Mouse (Mus musculus) hindbrain, embryonic 15.5 days (tissue): ENCODE measurements around the gene Aprt. TPM values are rescaled to one million over a fixed set of nuclear protein-coding genes. Genes with fewer than 3 reads are reported as not detected.

Experiments
- ATAC-seq: fragments of 200-750 bp; cut with Nextera tagmentation; 2 replicates; pipeline ENCODE4 v1.8.0; 2017; ENCODE audit warnings: low read depth, moderate number of reproducible peaks, moderate TSS enrichment; ENCODE audit not compliant: low FRiP score
- H3K27ac ChIP-seq: fragments of 300-500 bp; sonication (generic); replicated peaks from 2 replicates; pipeline ENCODE4 v1.5.1; 2015; ENCODE audit warnings: mild to moderate bottlenecking, inconsistent platforms
- H3K27me3 ChIP-seq: fragments of 300-500 bp; sonication (generic); 2 replicates; pipeline ENCODE4 v1.6.1; 2015; ENCODE audit warnings: control low read depth, inconsistent platforms
- H3K36me3 ChIP-seq: fragments of 300-500 bp; sonication (generic); 2 replicates; pipeline ENCODE4 v1.6.1; 2015; ENCODE audit warnings: control low read depth, inconsistent platforms
- H3K4me1 ChIP-seq: fragments of 300-500 bp; sonication (generic); replicated peaks from 2 replicates; pipeline ENCODE4 v1.6.1; 2015; ENCODE audit warnings: control low read depth, inconsistent platforms
- H3K4me2 ChIP-seq: fragments of 300-500 bp; sonication (generic); 2 replicates; pipeline ENCODE4 v1.6.1; 2015; ENCODE audit warnings: moderate library complexity, mild to moderate bottlenecking, inconsistent platforms
- H3K4me3 ChIP-seq: fragments of 300-500 bp; sonication (generic); 2 replicates; pipeline ENCODE4 v1.5.1; 2015; ENCODE audit warnings: mild to moderate bottlenecking, inconsistent platforms
- H3K9ac ChIP-seq: fragments of 300-500 bp; sonication (generic); 2 replicates; pipeline ENCODE4 v1.6.1; 2015; ENCODE audit warnings: inconsistent platforms
- H3K9me3 ChIP-seq: fragments of 300-500 bp; sonication (generic); 2 replicates; pipeline ENCODE4 v1.6.1; 2016; ENCODE audit warnings: control low read depth, inconsistent platforms
- WGBS: fragments of 180-500 bp; shearing (Covaris S2); methylation state at CpG from one replicate; pipeline ENCODE4 v1.1.7; 2015; 5-methylcytosine and 5-hydroxymethylcytosine counted together
- polyA plus RNA-seq: library from polyadenylated mRNA; unstranded; fragments of >200 nt; fragmentation: Nextera tagmentation; extraction: Ambion mirVana; gene quantifications from 2 replicates; pipeline ENCODE4 v1.2.1, GENCODE M21; 2015

The Aprt gene
- polyA plus RNA-seq, 1 experiment from 2014 or later: 179 TPM

DNA sequence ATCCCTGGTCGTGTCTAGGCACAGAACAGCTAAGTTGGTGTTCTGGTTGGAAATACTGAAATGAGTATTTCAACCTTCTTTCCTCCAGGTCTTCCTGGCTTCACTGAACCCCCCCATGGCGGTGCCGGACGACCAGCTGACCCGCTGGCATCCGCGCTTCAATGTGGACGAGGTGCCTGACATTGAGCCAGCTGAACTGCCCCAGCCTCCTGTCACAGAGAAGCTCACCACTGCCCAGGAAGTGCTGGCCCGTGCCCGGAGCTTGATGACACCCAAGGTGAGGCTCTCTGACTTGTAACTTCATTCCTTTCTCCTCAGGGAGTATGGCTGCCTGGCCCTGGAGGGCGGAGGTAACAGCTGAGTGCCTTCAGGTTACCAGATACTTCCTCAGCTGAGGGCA is 5.6 kb downstream of the Aprt start:
- 94% methylated on average over 11 of the region's 11 CpGs for WGBS
- no peak for ATAC-seq
- no peaks in the 10 kb centered on the region for H3K9me3 ChIP-seq
- H3K36me3 ChIP-seq: 0 out of 2 replicates have a peak, but pooled peaks cover 6% of the 10 kb centered on the region
- peaks cover 57% of the 10 kb centered on the region for H3K4me1 ChIP-seq
- H3K9ac ChIP-seq: no peak overlapping the region
- H3K4me3 ChIP-seq: no peak overlapping the region
- H3K4me2 ChIP-seq: no peak overlapping the region
- no peaks in the 10 kb centered on the region for H3K27me3 ChIP-seq
- no peak overlapping the region for H3K27ac ChIP-seq

- no peak for ATAC-seq
These were observed 6.7 kb downstream of the Aprt start for GRCm38 (mm10) chr8:122569996-122570395.

GRCm38 (mm10) chr8:122569329-122569728 is 7.4 kb downstream of the Aprt start:
- Histone ChIP-seq H3K9me3 (no peaks in the 10 kb centered on the region), H3K27me3 (no peaks in the 10 kb centered on the region), H3K4me3 (peak overlapping the region; percentile 93), H3K9ac (no peak overlapping the region), H3K4me2 (peak overlapping the region; percentile 97), H3K27ac (no peak overlapping the region), H3K4me1 (peaks cover 38% of the 10 kb centered on the region), H3K36me3 (0 out of 2 replicates have a peak, but pooled peaks cover 3% of the 10 kb centered on the region)
- 61% methylated on average over 9 of the region's 9 CpGs for WGBS
- ATAC-seq: no peak

More at GRCm38 (mm10) chr8:122569996-122570395, 6.7 kb downstream of the Aprt start:
- no peaks in the 10 kb centered on the region for H3K27me3 ChIP-seq
- WGBS: 95% methylated on average over 16 of the region's 16 CpGs
- H3K9me3 ChIP-seq: no peaks in the 10 kb centered on the region
- no peak overlapping the region for H3K9ac ChIP-seq
- H3K4me3 ChIP-seq: no peak overlapping the region
- no peak overlapping the region for H3K27ac ChIP-seq
- H3K4me1 ChIP-seq: peaks cover 45% of the 10 kb centered on the region
- H3K36me3 ChIP-seq: 0 out of 2 replicates have a peak, but pooled peaks cover 6% of the 10 kb centered on the region
- no peak overlapping the region for H3K4me2 ChIP-seq

GRCm38 (mm10) chr8:122568881-122569309 is 7.8 kb downstream of the Aprt start:
- ATAC-seq: no peak
- peak overlapping the region; percentile 93 for H3K4me3 ChIP-seq
- peak overlapping the region; percentile 97 for H3K4me2 ChIP-seq
- no peaks in the 10 kb centered on the region for H3K27me3 ChIP-seq
- H3K9ac ChIP-seq: 0 out of 2 replicates have a peak overlapping the region, but pooled peaks have one; percentile 14
- 15% methylated on average over 10 of the region's 10 CpGs for WGBS
- H3K4me1 ChIP-seq: peaks cover 35% of the 10 kb centered on the region
- no peaks in the 10 kb centered on the region for H3K36me3 ChIP-seq
- no peak overlapping the region for H3K27ac ChIP-seq
- no peaks in the 10 kb centered on the region for H3K9me3 ChIP-seq

DNA sequence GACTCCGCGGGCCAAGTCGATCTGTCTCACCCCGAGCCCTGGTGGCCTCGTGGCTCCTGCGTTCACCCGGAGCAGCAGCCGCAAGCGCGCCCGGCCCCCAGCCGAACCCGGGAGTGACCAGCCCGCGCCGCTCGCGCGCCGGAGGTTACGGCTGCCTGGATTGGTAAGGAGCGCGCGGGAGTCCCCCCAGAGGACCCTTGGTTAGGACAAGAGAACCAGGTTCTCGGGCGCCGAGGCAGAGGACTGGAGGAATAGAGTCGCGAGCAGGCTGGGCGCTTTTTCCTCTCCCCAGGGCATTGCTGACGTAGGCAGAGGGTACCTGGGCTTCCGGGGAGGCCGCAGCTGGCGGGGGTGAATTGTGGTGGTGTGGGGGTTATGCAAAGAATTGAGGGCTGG is 8.6 kb downstream of the Aprt start:
- H3K36me3 ChIP-seq: no peaks in the 10 kb centered on the region

GRCm38 (mm10) chr8:122567361-122568108 is 9.2 kb downstream of the Aprt start, which contains the start of gene Cdt1:
Cdt1 (plus strand) TSS chr8:122568015.
- Histone ChIP-seq H3K4me1 (peaks cover 27% of the 10 kb centered on the region), H3K27me3 (no peaks in the 10 kb centered on the region), H3K4me2 (peak within 1 kb of the TSS; percentile 97), H3K27ac (peak within 1 kb of the TSS; percentile 94), H3K36me3 (no peaks in the 10 kb centered on the region), H3K9ac (peak within 1 kb of the TSS; percentile 83), H3K9me3 (no peaks in the 10 kb centered on the region), H3K4me3 (peak within 1 kb of the TSS; percentile 93)
- peak; percentile 97 for ATAC-seq
- under 1% methylated on average over 62 of the region's 62 CpGs for WGBS

More for the DNA sequence above, 8.6 kb downstream of the Aprt start:
- no peak; the same call in none of the 2 replicates for ATAC-seq
- peak overlapping the region; percentile 83 for H3K9ac ChIP-seq
- H3K4me3 ChIP-seq: peak overlapping the region; percentile 93
- no peaks in the 10 kb centered on the region for H3K27me3 ChIP-seq
- 0% methylated on average over 33 of the region's 34 CpGs for WGBS
- H3K4me2 ChIP-seq: peak overlapping the region; percentile 97
- H3K4me1 ChIP-seq: peaks cover 29% of the 10 kb centered on the region
- no peaks in the 10 kb centered on the region for H3K9me3 ChIP-seq
- peak overlapping the region; percentile 71 for H3K27ac ChIP-seq

DNA sequence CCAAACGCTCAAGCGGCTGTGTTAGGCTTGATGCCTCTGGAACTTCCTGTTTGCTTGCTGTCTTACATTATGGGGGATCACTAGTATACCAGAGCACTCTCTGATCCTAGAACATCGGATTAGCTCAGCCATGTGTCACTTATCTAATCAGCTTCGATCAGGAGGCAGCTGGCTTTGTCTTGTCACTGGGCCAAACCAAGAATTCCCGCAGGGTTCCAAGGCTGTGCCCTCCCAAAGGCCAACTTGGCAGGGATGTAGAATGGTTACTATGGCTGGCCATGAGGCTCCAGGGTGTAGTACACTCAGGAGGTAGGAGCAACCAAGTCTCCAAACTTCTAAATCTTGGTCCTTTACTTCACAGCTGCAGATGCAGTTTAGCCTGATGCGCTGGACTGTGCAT is 9.9 kb downstream of the Aprt start:
- H3K9ac ChIP-seq: peak overlapping the region; percentile 83
- peak overlapping the region; percentile 94 for H3K27ac ChIP-seq
- peak overlapping the region; percentile 97 for H3K4me2 ChIP-seq
- ATAC-seq: no peak
- peak overlapping the region; percentile 93 for H3K4me3 ChIP-seq
- peaks cover 27% of the 10 kb centered on the region for H3K4me1 ChIP-seq
- no peaks in the 10 kb centered on the region for H3K36me3 ChIP-seq
- H3K9me3 ChIP-seq: no peaks in the 10 kb centered on the region
- WGBS: 35% methylated on average over 6 of the region's 6 CpGs
- H3K27me3 ChIP-seq: no peaks in the 10 kb centered on the region

- no peak for ATAC-seq
- H3K27ac ChIP-seq: no peak overlapping the region
- H3K9ac ChIP-seq: no peak overlapping the region
- peaks cover 27% of the 10 kb centered on the region for H3K4me1 ChIP-seq
- no peaks in the 10 kb centered on the region for H3K9me3 ChIP-seq
- H3K36me3 ChIP-seq: no peaks in the 10 kb centered on the region
- no peak overlapping the region for H3K4me3 ChIP-seq
- 89% methylated on average over 25 of the region's 25 CpGs for WGBS
- no peak overlapping the region for H3K4me2 ChIP-seq
- no peaks in the 10 kb centered on the region for H3K27me3 ChIP-seq
These were observed 12.1 kb downstream of the Aprt start for GRCm38 (mm10) chr8:122564363-122565352.

DNA sequence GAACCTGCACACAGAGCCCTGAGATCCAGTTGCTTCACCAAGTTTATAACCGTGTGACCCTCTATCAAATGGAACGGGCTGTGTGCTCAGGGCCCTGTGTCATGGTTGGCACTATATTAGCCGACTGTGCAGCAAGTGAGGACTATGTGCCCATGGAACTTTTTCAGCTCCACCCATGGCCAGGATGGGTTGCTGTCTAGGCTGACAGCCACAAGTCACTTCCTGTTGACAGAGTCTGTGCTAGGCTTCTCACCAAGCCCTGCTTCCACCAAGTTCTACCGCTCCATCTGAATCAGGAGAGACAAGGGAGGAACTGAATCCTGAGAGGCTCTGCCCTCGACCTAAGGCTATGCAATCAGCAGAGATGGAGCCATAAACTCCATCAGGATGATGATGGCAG is 15.5 kb downstream of the Aprt start:
- Histone ChIP-seq H3K4me1 (peaks cover under 1% of the 10 kb centered on the region), H3K4me3 (no peak overlapping the region), H3K9ac (no peak overlapping the region), H3K9me3 (no peaks in the 10 kb centered on the region), H3K27ac (no peak overlapping the region), H3K27me3 (no peaks in the 10 kb centered on the region), H3K4me2 (no peak overlapping the region), H3K36me3 (no peaks in the 10 kb centered on the region)
- no peak for ATAC-seq
- WGBS: 81% methylated on average over 5 of the region's 5 CpGs

GRCm38 (mm10) chr8:122558671-122559349 is 17.9 kb downstream of the Aprt start:
- 16% methylated on average over 12 of the region's 12 CpGs for WGBS
- no peaks in the 10 kb centered on the region for H3K36me3 ChIP-seq
- no peak overlapping the region for H3K4me2 ChIP-seq
- no peaks in the 10 kb centered on the region; the same call in 1 of the 2 replicates for H3K4me1 ChIP-seq
- no peak overlapping the region for H3K27ac ChIP-seq
- no peak for ATAC-seq
- no peaks in the 10 kb centered on the region for H3K27me3 ChIP-seq
- H3K4me3 ChIP-seq: no peak overlapping the region
- no peak overlapping the region for H3K9ac ChIP-seq
- H3K9me3 ChIP-seq: no peaks in the 10 kb centered on the region

- no peak for ATAC-seq
- Histone ChIP-seq H3K4me1 (no peaks in the 10 kb centered on the region; the same call in 1 of the 2 replicates), H3K36me3 (no peaks in the 10 kb centered on the region), H3K9me3 (no peaks in the 10 kb centered on the region), H3K9ac (no peak overlapping the region), H3K27ac (no peak overlapping the region), H3K4me3 (no peak overlapping the region), H3K4me2 (no peak overlapping the region), H3K27me3 (0 out of 2 replicates have a peak, but pooled peaks cover 4% of the 10 kb centered on the region)
- WGBS: 45% methylated on average over 10 of the region's 10 CpGs
These were observed 19.3 kb downstream of the Aprt start for GRCm38 (mm10) chr8:122557248-122558038.
